Mouse (Mus musculus): ENCODE data around the gene Ak3.
"Not testable (repeated sequence)": the region's sequence is repeated elsewhere in the genome, so short reads cannot be mapped to it uniquely, and the experiment has no call there.

- TF ChIP-seq CTCF (IDR thresholded peaks at IDR 0.05; ENCODE audit: borderline replicate concordance, extremely low read depth, insufficient read depth, insufficient read length); POLR2A (IDR thresholded peaks at IDR 0.05; ENCODE audit: borderline replicate concordance, extremely low read depth, insufficient read depth, insufficient read length, poor library complexity, severe bottlenecking): not testable (repeated sequence)
These were observed 47.4 kb downstream of the Ak3 start for GRCm38 (mm10) chr19:29000321-29000720.

Data from brain, embryonic 14.5 days (tissue).